Mouse (Mus musculus): ENCODE results near the gene Arid1b. TPM values are rescaled to one million over a fixed set of nuclear protein-coding genes. Genes with fewer than 3 reads are reported as not detected.
A peak's percentile ranks its signal among the peaks of the same experiment; 100 is the strongest.

Gene Arid1b
- polyA plus RNA-seq, 1 experiment from 2014 or later: 9.6 TPM

- H3K4me1 ChIP-seq (ENCODE audit: control insufficient read depth, insufficient read depth, low read depth, low read length): peaks cover 30% of the 10 kb centered on the region
- no peak for ATAC-seq
- no peak overlapping the region for H3K27ac ChIP-seq (ENCODE audit: low read depth, low read length)
Observed at GRCm38 (mm10) chr17:5178534-5178933, 184.4 kb downstream of the Arid1b start.

GRCm38 (mm10) chr17:5179004-5179403 is 184.9 kb downstream of the Arid1b start:
- Histone ChIP-seq H3K4me1 (ENCODE audit: control insufficient read depth, insufficient read depth, low read depth, low read length) (peaks cover 30% of the 10 kb centered on the region), H3K4me3 (ENCODE audit: low read length) (no peak overlapping the region), H3K9me3 (ENCODE audit: control insufficient read depth, low read length) (no peaks in the 10 kb centered on the region), H3K4me2 (ENCODE audit: low read length) (no peak overlapping the region), H3K27ac (ENCODE audit: low read depth, low read length) (0 out of 2 replicates have a peak overlapping the region, but pooled peaks have one; percentile 0), H3K27me3 (replicated peaks; ENCODE audit: control insufficient read depth, insufficient read depth, low read length) (no peaks in the 10 kb centered on the region), H3K9ac (ENCODE audit: low read depth, low read length) (no peak overlapping the region), H3K36me3 (ENCODE audit: control insufficient read depth, insufficient read depth, low read length) (no peaks in the 10 kb centered on the region)
- 58% methylated on average over 7 of the region's 7 CpGs for WGBS
- no peak for ATAC-seq

More at GRCm38 (mm10) chr17:5178534-5178933, 184.4 kb downstream of the Arid1b start:
- no peaks in the 10 kb centered on the region for H3K36me3 ChIP-seq (ENCODE audit: control insufficient read depth, insufficient read depth, low read length)
- no peaks in the 10 kb centered on the region for H3K27me3 ChIP-seq (replicated peaks; ENCODE audit: control insufficient read depth, insufficient read depth, low read length)
- 82% methylated on average over 10 of the region's 10 CpGs for WGBS
- no peaks in the 10 kb centered on the region for H3K9me3 ChIP-seq (ENCODE audit: control insufficient read depth, low read length)
- H3K4me2 ChIP-seq (ENCODE audit: low read length): no peak overlapping the region
- no peak overlapping the region for H3K9ac ChIP-seq (ENCODE audit: low read depth, low read length)
- H3K4me3 ChIP-seq (ENCODE audit: low read length): no peak overlapping the region

GRCm38 (mm10) chr17:5179412-5179811 is 185.3 kb downstream of the Arid1b start:
- no peak overlapping the region for H3K9ac ChIP-seq (ENCODE audit: low read depth, low read length)
- peaks cover 30% of the 10 kb centered on the region for H3K4me1 ChIP-seq (ENCODE audit: control insufficient read depth, insufficient read depth, low read depth, low read length)
- WGBS: 76% methylated on average over 5 of the region's 5 CpGs
- no peak overlapping the region for H3K4me3 ChIP-seq (ENCODE audit: low read length)
- ATAC-seq: no peak
- H3K27ac ChIP-seq (ENCODE audit: low read depth, low read length): no peak overlapping the region
- no peaks in the 10 kb centered on the region for H3K27me3 ChIP-seq (replicated peaks; ENCODE audit: control insufficient read depth, insufficient read depth, low read length)
- no peaks in the 10 kb centered on the region for H3K36me3 ChIP-seq (ENCODE audit: control insufficient read depth, insufficient read depth, low read length)
- no peaks in the 10 kb centered on the region for H3K9me3 ChIP-seq (ENCODE audit: control insufficient read depth, low read length)
- H3K4me2 ChIP-seq (ENCODE audit: low read length): no peak overlapping the region

GRCm38 (mm10) chr17:5179925-5180525 is 185.9 kb downstream of the Arid1b start:
- Histone ChIP-seq H3K9ac (ENCODE audit: low read depth, low read length) (no peak overlapping the region), H3K4me2 (ENCODE audit: low read length) (no peak overlapping the region), H3K9me3 (ENCODE audit: control insufficient read depth, low read length) (no peaks in the 10 kb centered on the region), H3K36me3 (ENCODE audit: control insufficient read depth, insufficient read depth, low read length) (no peaks in the 10 kb centered on the region), H3K27me3 (replicated peaks; ENCODE audit: control insufficient read depth, insufficient read depth, low read length) (no peaks in the 10 kb centered on the region), H3K27ac (ENCODE audit: low read depth, low read length) (no peak overlapping the region), H3K4me1 (ENCODE audit: control insufficient read depth, insufficient read depth, low read depth, low read length) (peaks cover 33% of the 10 kb centered on the region), H3K4me3 (ENCODE audit: low read length) (no peak overlapping the region)
- 93% methylated on average over 4 of the region's 4 CpGs for WGBS
- ATAC-seq: no peak

DNA sequence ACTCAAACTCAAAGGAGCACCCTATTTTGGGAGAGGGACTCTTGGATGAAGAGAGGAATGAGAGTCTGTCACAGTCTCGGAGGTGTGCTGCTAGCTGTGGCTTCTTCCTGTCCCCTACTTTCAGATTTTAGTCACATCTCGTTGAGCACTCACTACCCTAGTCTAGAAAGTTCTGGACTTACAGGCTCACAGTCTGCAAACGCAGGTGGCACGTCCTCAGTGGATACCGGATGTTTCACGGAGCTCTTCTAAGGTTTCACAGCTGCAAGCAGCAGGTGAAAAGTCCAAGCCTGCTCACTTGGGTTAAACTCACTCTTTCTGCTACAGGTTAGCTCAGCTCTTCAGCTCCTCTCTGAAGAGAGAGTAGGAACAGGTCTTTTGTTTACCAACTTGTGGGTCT is 186.8 kb downstream of the Arid1b start:
- Histone ChIP-seq H3K4me2 (ENCODE audit: low read length) (no peak overlapping the region), H3K9ac (ENCODE audit: low read depth, low read length) (no peak overlapping the region), H3K4me3 (ENCODE audit: low read length) (no peak overlapping the region), H3K27me3 (replicated peaks; ENCODE audit: control insufficient read depth, insufficient read depth, low read length) (no peaks in the 10 kb centered on the region), H3K4me1 (ENCODE audit: control insufficient read depth, insufficient read depth, low read depth, low read length) (peaks cover 25% of the 10 kb centered on the region), H3K27ac (ENCODE audit: low read depth, low read length) (no peak overlapping the region), H3K36me3 (ENCODE audit: control insufficient read depth, insufficient read depth, low read length) (no peaks in the 10 kb centered on the region), H3K9me3 (ENCODE audit: control insufficient read depth, low read length) (no peaks in the 10 kb centered on the region)
- WGBS: 93% methylated on average over 6 of the region's 6 CpGs
- ATAC-seq: no peak

- no peak overlapping the region for H3K9ac ChIP-seq (ENCODE audit: low read depth, low read length)
- H3K4me2 ChIP-seq (ENCODE audit: low read length): no peak overlapping the region
- WGBS: 85% methylated on average over 4 of the region's 4 CpGs
- no peak overlapping the region for H3K27ac ChIP-seq (ENCODE audit: low read depth, low read length)
- H3K27me3 ChIP-seq (replicated peaks; ENCODE audit: control insufficient read depth, insufficient read depth, low read length): no peaks in the 10 kb centered on the region
- no peak for ATAC-seq
- H3K4me3 ChIP-seq (ENCODE audit: low read length): no peak overlapping the region
- H3K36me3 ChIP-seq (ENCODE audit: control insufficient read depth, insufficient read depth, low read length): no peaks in the 10 kb centered on the region
- peaks cover 25% of the 10 kb centered on the region for H3K4me1 ChIP-seq (ENCODE audit: control insufficient read depth, insufficient read depth, low read depth, low read length)
- no peaks in the 10 kb centered on the region for H3K9me3 ChIP-seq (ENCODE audit: control insufficient read depth, low read length)
Observed at GRCm38 (mm10) chr17:5182493-5182892, 188.4 kb downstream of the Arid1b start.

GRCm38 (mm10) chr17:5185501-5185900 is 191.4 kb downstream of the Arid1b start:
- H3K9ac ChIP-seq (ENCODE audit: low read depth, low read length): no peak overlapping the region
- H3K27me3 ChIP-seq (replicated peaks; ENCODE audit: control insufficient read depth, insufficient read depth, low read length): no peaks in the 10 kb centered on the region
- 78% methylated on average over 4 of the region's 4 CpGs for WGBS
- ATAC-seq: no peak
- H3K4me2 ChIP-seq (ENCODE audit: low read length): no peak overlapping the region
- no peak overlapping the region for H3K4me3 ChIP-seq (ENCODE audit: low read length)
- no peak overlapping the region for H3K27ac ChIP-seq (ENCODE audit: low read depth, low read length)
- H3K4me1 ChIP-seq (ENCODE audit: control insufficient read depth, insufficient read depth, low read depth, low read length): peaks cover 27% of the 10 kb centered on the region
- H3K9me3 ChIP-seq (ENCODE audit: control insufficient read depth, low read length): no peaks in the 10 kb centered on the region
- no peaks in the 10 kb centered on the region for H3K36me3 ChIP-seq (ENCODE audit: control insufficient read depth, insufficient read depth, low read length)

DNA sequence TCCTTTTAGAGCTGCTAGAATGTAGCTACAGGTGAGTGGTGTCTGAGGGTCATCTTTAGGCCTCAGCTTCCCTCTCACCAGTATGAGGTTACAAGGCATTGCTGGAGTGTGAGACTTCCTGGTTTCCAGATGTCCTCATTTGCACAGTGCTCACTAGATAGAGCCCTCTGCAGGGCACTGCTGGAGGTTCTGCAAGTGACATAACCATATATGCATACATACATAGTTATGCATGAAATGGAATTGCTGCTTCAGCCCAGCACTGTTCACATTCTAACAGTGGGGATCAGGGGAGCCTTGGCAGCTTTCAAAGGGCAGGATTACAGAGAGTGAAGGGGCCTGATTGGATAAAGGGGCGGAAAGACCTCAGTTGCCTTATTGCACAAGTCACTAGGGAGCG is 193.4 kb downstream of the Arid1b start:
- Histone ChIP-seq H3K4me1 (ENCODE audit: control insufficient read depth, insufficient read depth, low read depth, low read length) (peaks cover 21% of the 10 kb centered on the region), H3K27ac (ENCODE audit: low read depth, low read length) (no peak overlapping the region), H3K27me3 (replicated peaks; ENCODE audit: control insufficient read depth, insufficient read depth, low read length) (no peaks in the 10 kb centered on the region), H3K4me3 (ENCODE audit: low read length) (no peak overlapping the region), H3K9me3 (ENCODE audit: control insufficient read depth, low read length) (no peaks in the 10 kb centered on the region), H3K4me2 (ENCODE audit: low read length) (no peak overlapping the region), H3K36me3 (ENCODE audit: control insufficient read depth, insufficient read depth, low read length) (no peaks in the 10 kb centered on the region), H3K9ac (ENCODE audit: low read depth, low read length) (no peak overlapping the region)
- WGBS: 57% methylated on average over 2 of the region's 2 CpGs
- no peak; the same call in 1 of the 2 replicates for ATAC-seq

DNA sequence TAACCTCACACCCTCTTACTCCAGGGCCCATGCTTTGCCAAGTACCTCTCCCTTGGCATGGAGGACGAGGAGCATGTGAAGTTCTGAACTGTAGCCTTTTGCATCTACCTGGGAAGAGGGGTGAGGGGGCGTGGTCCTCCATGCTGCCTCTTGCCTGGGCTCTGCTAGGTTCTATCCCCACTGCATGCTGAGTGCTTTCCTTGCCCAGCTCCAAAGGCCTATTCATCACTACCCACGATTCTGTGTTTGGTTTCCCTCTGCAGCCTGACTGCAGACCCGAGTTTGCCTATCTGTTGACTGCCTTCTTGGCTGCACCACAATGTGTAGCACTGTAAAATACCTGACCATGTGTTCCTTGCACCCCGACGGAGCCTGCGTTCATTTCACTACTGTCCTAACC is 194.3 kb downstream of the Arid1b start:
- no peak for ATAC-seq
- H3K36me3 ChIP-seq (ENCODE audit: control insufficient read depth, insufficient read depth, low read length): no peaks in the 10 kb centered on the region
- 78% methylated on average over 7 of the region's 7 CpGs for WGBS
- no peaks in the 10 kb centered on the region for H3K9me3 ChIP-seq (ENCODE audit: control insufficient read depth, low read length)
- peaks cover 14% of the 10 kb centered on the region for H3K4me1 ChIP-seq (ENCODE audit: control insufficient read depth, insufficient read depth, low read depth, low read length)
- H3K27ac ChIP-seq (ENCODE audit: low read depth, low read length): no peak overlapping the region
- H3K27me3 ChIP-seq (replicated peaks; ENCODE audit: control insufficient read depth, insufficient read depth, low read length): no peaks in the 10 kb centered on the region
- H3K9ac ChIP-seq (ENCODE audit: low read depth, low read length): no peak overlapping the region
- H3K4me2 ChIP-seq (ENCODE audit: low read length): no peak overlapping the region
- no peak overlapping the region for H3K4me3 ChIP-seq (ENCODE audit: low read length)

All from hindbrain, embryonic 16.5 days (tissue).